Mouse (Mus musculus): ENCODE results near the gene Cyp1a1. TPM values are rescaled to one million over a fixed set of nuclear protein-coding genes. Genes with fewer than 3 reads are reported as not detected.
A peak's percentile ranks its signal among the peaks of the same experiment; 100 is the strongest.

Gene Cyp1a1
- total and polyA plus RNA-seq, 2 experiments = 1.0 TPM

GRCm38 (mm10) chr9:57744462-57745091, 56.8 kb downstream of the Cyp1a1 start:
- 71% methylated on average over 3 of the region's 3 CpGs for WGBS
- Histone ChIP-seq H3K27me3 (ENCODE audit: control insufficient read depth, insufficient read depth, low read length) (no peaks in the 10 kb centered on the region), H3K4me1 (ENCODE audit: control insufficient read depth, insufficient read depth, low read length) (no peaks in the 10 kb centered on the region), H3K9ac (ENCODE audit: low read depth, low read length) (no peak overlapping the region), H3K36me3 (ENCODE audit: control insufficient read depth, insufficient read depth, low read length) (peaks cover 54% of the 10 kb centered on the region), H3K27ac (replicated peaks; ENCODE audit: insufficient read depth, low read depth, low read length) (no peak overlapping the region), H3K4me3 (ENCODE audit: insufficient read depth, low read depth, low read length) (no peak overlapping the region), H3K79me2 (ENCODE audit: control insufficient read depth, insufficient read depth, low read length) (no peaks in the 10 kb centered on the region)
- TF ChIP-seq CTCF (IDR thresholded peaks at IDR 0.05; ENCODE audit: low read depth, low read length) (0 out of 2 replicates have a peak, but pooled peaks have one; percentile 16), POLR2A (IDR thresholded peaks at IDR 0.05; ENCODE audit: extremely low read depth, insufficient read depth, low read length) (no peak)
- peak; percentile 62 for DNase-seq (ENCODE audit: extremely low read depth, low read depth, low spot score)

DNA sequence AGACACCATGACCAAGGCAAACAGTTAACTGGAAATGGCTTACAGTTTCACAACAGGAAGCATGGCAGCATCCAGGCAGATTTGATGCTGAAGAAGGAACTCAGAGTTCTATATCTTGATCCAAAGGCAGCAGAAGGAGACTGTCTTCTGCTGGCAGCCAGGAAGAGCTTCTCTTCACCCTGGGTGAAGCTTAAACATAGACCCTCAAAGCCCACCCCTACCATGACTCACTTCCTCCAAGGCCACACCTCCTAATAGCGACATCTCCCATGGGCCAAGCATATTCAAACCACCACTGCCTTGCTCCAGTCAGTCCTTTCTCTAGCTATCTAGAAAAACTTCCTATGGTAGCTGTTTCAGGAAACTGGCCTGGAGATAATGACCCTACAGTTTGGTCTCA, 59.3 kb downstream of the Cyp1a1 start:
- Histone ChIP-seq H3K36me3 (ENCODE audit: control insufficient read depth, insufficient read depth, low read length) (peaks cover 60% of the 10 kb centered on the region), H3K27me3 (ENCODE audit: control insufficient read depth, insufficient read depth, low read length) (no peaks in the 10 kb centered on the region), H3K4me1 (ENCODE audit: control insufficient read depth, insufficient read depth, low read length) (no peaks in the 10 kb centered on the region), H3K79me2 (ENCODE audit: control insufficient read depth, insufficient read depth, low read length) (no peaks in the 10 kb centered on the region), H3K9ac (ENCODE audit: low read depth, low read length) (no peak overlapping the region), H3K27ac (replicated peaks; ENCODE audit: insufficient read depth, low read depth, low read length) (no peak overlapping the region), H3K4me3 (ENCODE audit: insufficient read depth, low read depth, low read length) (no peak overlapping the region)
- TF ChIP-seq CTCF (IDR thresholded peaks at IDR 0.05; ENCODE audit: low read depth, low read length) (no peak), POLR2A (IDR thresholded peaks at IDR 0.05; ENCODE audit: extremely low read depth, insufficient read depth, low read length) (no peak)
- no peak for DNase-seq (ENCODE audit: extremely low read depth, low read depth, low spot score)
- 65% methylated on average over 1 of the region's 1 CpGs for WGBS

DNA sequence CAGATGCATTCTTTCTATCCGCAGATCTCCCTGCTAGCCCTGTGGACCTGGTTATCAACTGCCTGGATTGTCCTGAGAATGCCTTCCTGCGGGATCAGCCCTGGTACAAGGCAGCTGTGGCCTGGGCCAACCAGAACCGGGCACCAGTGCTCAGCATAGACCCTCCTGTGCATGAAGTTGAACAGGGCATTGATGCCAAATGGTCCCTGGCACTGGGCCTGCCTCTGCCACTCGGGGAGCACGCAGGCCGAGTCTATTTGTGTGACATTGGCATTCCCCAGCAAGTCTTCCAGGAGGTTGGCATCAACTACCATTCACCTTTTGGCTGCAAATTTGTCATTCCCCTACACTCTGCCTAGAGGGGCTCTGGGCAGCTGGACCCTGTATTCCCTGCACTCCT, 60.4 kb downstream of the Cyp1a1 start:
- Histone ChIP-seq H3K4me3 (ENCODE audit: insufficient read depth, low read depth, low read length) (no peak overlapping the region), H3K4me1 (ENCODE audit: control insufficient read depth, insufficient read depth, low read length) (no peaks in the 10 kb centered on the region), H3K36me3 (ENCODE audit: control insufficient read depth, insufficient read depth, low read length) (peaks cover 65% of the 10 kb centered on the region), H3K9ac (ENCODE audit: low read depth, low read length) (no peak overlapping the region), H3K79me2 (ENCODE audit: control insufficient read depth, insufficient read depth, low read length) (no peaks in the 10 kb centered on the region), H3K27ac (replicated peaks; ENCODE audit: insufficient read depth, low read depth, low read length) (no peak overlapping the region), H3K27me3 (ENCODE audit: control insufficient read depth, insufficient read depth, low read length) (no peaks in the 10 kb centered on the region)
- TF ChIP-seq CTCF (IDR thresholded peaks at IDR 0.05; ENCODE audit: low read depth, low read length) (no peak), POLR2A (IDR thresholded peaks at IDR 0.05; ENCODE audit: extremely low read depth, insufficient read depth, low read length) (no peak)
- no peak for DNase-seq (ENCODE audit: extremely low read depth, low read depth, low spot score)
- WGBS = 51% methylated on average over 6 of the region's 6 CpGs

GRCm38 (mm10) chr9:57748831-57749230, 61.1 kb downstream of the Cyp1a1 start:
- H3K9ac ChIP-seq (ENCODE audit: low read depth, low read length) = no peak overlapping the region
- H3K79me2 ChIP-seq (ENCODE audit: control insufficient read depth, insufficient read depth, low read length) = no peaks in the 10 kb centered on the region
- WGBS = 0% methylated on average over 1 of the region's 1 CpGs
- no peak overlapping the region for H3K4me3 ChIP-seq (ENCODE audit: insufficient read depth, low read depth, low read length)
- H3K36me3 ChIP-seq (ENCODE audit: control insufficient read depth, insufficient read depth, low read length) = peaks cover 72% of the 10 kb centered on the region
- H3K4me1 ChIP-seq (ENCODE audit: control insufficient read depth, insufficient read depth, low read length) = no peaks in the 10 kb centered on the region
- TF ChIP-seq POLR2A (IDR thresholded peaks at IDR 0.05; ENCODE audit: extremely low read depth, insufficient read depth, low read length) (no peak), CTCF (IDR thresholded peaks at IDR 0.05; ENCODE audit: low read depth, low read length) (no peak)
- H3K27me3 ChIP-seq (ENCODE audit: control insufficient read depth, insufficient read depth, low read length) = no peaks in the 10 kb centered on the region
- no peak overlapping the region for H3K27ac ChIP-seq (replicated peaks; ENCODE audit: insufficient read depth, low read depth, low read length)
- DNase-seq (ENCODE audit: extremely low read depth, low read depth, low spot score) = peak; percentile 36

DNA sequence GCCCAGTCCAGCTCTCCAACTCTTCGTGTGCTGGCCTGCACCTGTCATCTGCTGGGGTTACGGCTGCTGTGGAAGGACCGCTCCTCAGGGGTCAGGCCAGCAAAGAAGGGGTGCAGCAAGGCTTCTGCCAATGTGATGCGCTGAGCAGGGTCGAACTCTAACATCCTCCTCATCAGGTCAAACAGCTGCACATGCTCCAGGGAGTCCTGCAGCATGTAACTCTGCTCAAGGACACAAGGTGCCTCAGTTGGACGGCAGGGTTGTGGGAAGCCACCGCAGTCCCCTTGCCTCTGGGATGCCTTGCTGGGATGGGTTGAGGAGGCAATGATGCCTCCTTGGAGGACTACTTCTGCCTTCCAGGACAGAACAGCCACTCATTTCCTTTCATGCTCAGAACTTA, 63.2 kb downstream of the Cyp1a1 start:
- Histone ChIP-seq H3K27ac (replicated peaks; ENCODE audit: insufficient read depth, low read depth, low read length) (no peak overlapping the region), H3K27me3 (ENCODE audit: control insufficient read depth, insufficient read depth, low read length) (no peaks in the 10 kb centered on the region), H3K79me2 (ENCODE audit: control insufficient read depth, insufficient read depth, low read length) (no peaks in the 10 kb centered on the region), H3K36me3 (ENCODE audit: control insufficient read depth, insufficient read depth, low read length) (peaks cover 81% of the 10 kb centered on the region), H3K9ac (ENCODE audit: low read depth, low read length) (no peak overlapping the region), H3K4me3 (ENCODE audit: insufficient read depth, low read depth, low read length) (no peak overlapping the region), H3K4me1 (ENCODE audit: control insufficient read depth, insufficient read depth, low read length) (no peaks in the 10 kb centered on the region)
- DNase-seq (ENCODE audit: extremely low read depth, low read depth, low spot score) = no peak
- WGBS = 77% methylated on average over 7 of the region's 7 CpGs
- TF ChIP-seq POLR2A (IDR thresholded peaks at IDR 0.05; ENCODE audit: extremely low read depth, insufficient read depth, low read length) (no peak), CTCF (IDR thresholded peaks at IDR 0.05; ENCODE audit: low read depth, low read length) (no peak)

Other genes starting within 250 kb of the Cyp1a1 start
- 10.9 and 11.3 TPM in 2 replicates for gene Ppcdc, start 247.8 kb upstream of the Cyp1a1 start, total RNA-seq (2014; rRNA removed)
- gene Ppcdc, start 247.8 kb upstream of the Cyp1a1 start, polyA plus RNA-seq (2012; rRNA removed) = 25.2 and 42.4 TPM in 2 replicates
- gene Scamp5, start 219.9 kb upstream of the Cyp1a1 start, total RNA-seq (2014; rRNA removed) = 10.3 and 12.7 TPM in 2 replicates
- 13.7 and 18.2 TPM in 2 replicates for gene Scamp5, start 219.9 kb upstream of the Cyp1a1 start, polyA plus RNA-seq (2012; rRNA removed)
- gene Rpp25, start 183.9 kb upstream of the Cyp1a1 start, total RNA-seq (2014; rRNA removed) = not detected in 2 replicates
- gene Rpp25, start 183.9 kb upstream of the Cyp1a1 start, polyA plus RNA-seq (2012; rRNA removed) = not detected in 2 replicates
- gene Cox5a, start 166.7 kb upstream of the Cyp1a1 start, total RNA-seq (2014; rRNA removed) = 299 and 328 TPM in 2 replicates
- 507 and 522 TPM in 2 replicates for gene Cox5a, start 166.7 kb upstream of the Cyp1a1 start, polyA plus RNA-seq (2012; rRNA removed)
- 4.4 and 5.4 TPM in 2 replicates for gene Fam219b, start 150.4 kb upstream of the Cyp1a1 start, total RNA-seq (2014; rRNA removed)
- 6.5 and 6.7 TPM in 2 replicates for gene Fam219b, start 150.4 kb upstream of the Cyp1a1 start, polyA plus RNA-seq (2012; rRNA removed)
- 8.9 and 9.4 TPM in 2 replicates for gene Mpi, start 135.2 kb upstream of the Cyp1a1 start, total RNA-seq (2014; rRNA removed)
- 12.2 and 14.5 TPM in 2 replicates for gene Mpi, start 135.2 kb upstream of the Cyp1a1 start, polyA plus RNA-seq (2012; rRNA removed)
- gene Scamp2, start 127.0 kb upstream of the Cyp1a1 start, total RNA-seq (2014; rRNA removed) = 10.5 and 10.7 TPM in 2 replicates
- 28.4 and 32.6 TPM in 2 replicates for gene Scamp2, start 127.0 kb upstream of the Cyp1a1 start, polyA plus RNA-seq (2012; rRNA removed)
- 4.5 and 5.7 TPM in 2 replicates for gene Ulk3, start 98.5 kb upstream of the Cyp1a1 start, total RNA-seq (2014; rRNA removed)
- 9.8 and 16.8 TPM in 2 replicates for gene Ulk3, start 98.5 kb upstream of the Cyp1a1 start, polyA plus RNA-seq (2012; rRNA removed)
- not detected in 2 replicates for gene Cplx3, start 81.6 kb upstream of the Cyp1a1 start, total RNA-seq (2014; rRNA removed)
- not detected in 2 replicates for gene Cplx3, start 81.6 kb upstream of the Cyp1a1 start, polyA plus RNA-seq (2012; rRNA removed)
- gene Lman1l, start 67.2 kb upstream of the Cyp1a1 start, total RNA-seq (2014; rRNA removed) = not detected in 2 replicates
- gene Lman1l, start 67.2 kb upstream of the Cyp1a1 start, polyA plus RNA-seq (2012; rRNA removed) = not detected in 2 replicates
- gene Csk, start 34.3 kb upstream of the Cyp1a1 start, total RNA-seq (2014; rRNA removed) = 18.3 and 32.8 TPM in 2 replicates
- gene Csk, start 34.3 kb upstream of the Cyp1a1 start, polyA plus RNA-seq (2012; rRNA removed) = 31.4 and 33.9 TPM in 2 replicates
- 495 and 621 TPM in 2 replicates for gene Cyp1a2, start 4.2 kb upstream of the Cyp1a1 start, total RNA-seq (2014; rRNA removed)
- 954 and 976 TPM in 2 replicates for gene Cyp1a2, start 4.2 kb upstream of the Cyp1a1 start, polyA plus RNA-seq (2012; rRNA removed)
- 5.7 and 6.4 TPM in 2 replicates for gene Edc3, start 20.6 kb downstream of the Cyp1a1 start, total RNA-seq (2014; rRNA removed)
- 6.6 TPM in 2 replicates for gene Edc3, start 20.6 kb downstream of the Cyp1a1 start, polyA plus RNA-seq (2012; rRNA removed)
- 32.5 and 55.3 TPM in 2 replicates for gene Clk3, start 77.9 kb downstream of the Cyp1a1 start, total RNA-seq (2014; rRNA removed)
- 45.8 and 48.1 TPM in 2 replicates for gene Clk3, start 77.9 kb downstream of the Cyp1a1 start, polyA plus RNA-seq (2012; rRNA removed)
- gene Arid3b, start 148.9 kb downstream of the Cyp1a1 start, total RNA-seq (2014; rRNA removed) = 0.83 and 1.5 TPM in 2 replicates
- gene Arid3b, start 148.9 kb downstream of the Cyp1a1 start, polyA plus RNA-seq (2012; rRNA removed) = 2.4 and 2.8 TPM in 2 replicates
- gene Ubl7, start 223.1 kb downstream of the Cyp1a1 start, total RNA-seq (2014; rRNA removed) = 9.8 and 14.0 TPM in 2 replicates
- gene Ubl7, start 223.1 kb downstream of the Cyp1a1 start, polyA plus RNA-seq (2012; rRNA removed) = 90.8 and 105 TPM in 2 replicates